Mouse (Mus musculus) midbrain, embryonic 15.5 days (tissue): ENCODE data around the gene Syde2. TPM values are rescaled to one million over a fixed set of nuclear protein-coding genes. Genes with fewer than 3 reads are reported as not detected.
A peak's percentile ranks its signal among the peaks of the same experiment; 100 is the strongest.

Experiments
- ATAC-seq: fragments of 200-750 bp; cut with Nextera tagmentation; replicated peaks from 2 replicates; pipeline ENCODE4 v1.8.0; 2017; ENCODE audit warnings: moderate TSS enrichment
- H3K27ac ChIP-seq: fragments of 300-500 bp; sonication (generic); 2 replicates; pipeline ENCODE4 v1.5.1; 2015; ENCODE audit warnings: mild to moderate bottlenecking, inconsistent platforms
- H3K27me3 ChIP-seq: fragments of 300-500 bp; sonication (generic); replicated peaks from 2 replicates; pipeline ENCODE4 v1.6.1; 2015; ENCODE audit warnings: inconsistent platforms
- H3K36me3 ChIP-seq: fragments of 300-500 bp; sonication (generic); replicated peaks from 2 replicates; pipeline ENCODE4 v1.6.1; 2015; ENCODE audit warnings: inconsistent platforms
- H3K4me1 ChIP-seq: fragments of 300-500 bp; sonication (generic); 2 replicates; pipeline ENCODE4 v1.6.1; 2015; ENCODE audit warnings: inconsistent platforms
- H3K4me2 ChIP-seq: fragments of 300-500 bp; sonication (generic); 2 replicates; pipeline ENCODE4 v1.6.1; 2015; ENCODE audit warnings: inconsistent platforms, mild to moderate bottlenecking, moderate library complexity
- H3K4me3 ChIP-seq: fragments of 300-500 bp; sonication (generic); 2 replicates; pipeline ENCODE4 v1.5.1; 2015; ENCODE audit warnings: mild to moderate bottlenecking, inconsistent platforms
- H3K9ac ChIP-seq: fragments of 300-500 bp; sonication (generic); 2 replicates; pipeline ENCODE4 v1.6.1; 2015; ENCODE audit warnings: mild to moderate bottlenecking, inconsistent platforms
- H3K9me3 ChIP-seq: fragments of 300-500 bp; sonication (generic); 2 replicates; pipeline ENCODE4 v1.6.1; 2016; ENCODE audit warnings: inconsistent platforms
- WGBS: fragments of 180-500 bp; shearing (Covaris S2); methylation state at CpG from one replicate; pipeline ENCODE4 v1.1.7; 2015; ENCODE audit warnings: mixed read lengths; 5-methylcytosine and 5-hydroxymethylcytosine counted together
- polyA plus RNA-seq: library from polyadenylated mRNA; unstranded; fragments of >200 nt; fragmentation: Nextera tagmentation; extraction: Ambion mirVana; gene quantifications from 2 replicates; pipeline ENCODE4 v1.2.1, GENCODE M21; 2015

Gene Syde2
- polyA plus RNA-seq, 1 experiment from 2014 or later: 0.74 TPM

DNA sequence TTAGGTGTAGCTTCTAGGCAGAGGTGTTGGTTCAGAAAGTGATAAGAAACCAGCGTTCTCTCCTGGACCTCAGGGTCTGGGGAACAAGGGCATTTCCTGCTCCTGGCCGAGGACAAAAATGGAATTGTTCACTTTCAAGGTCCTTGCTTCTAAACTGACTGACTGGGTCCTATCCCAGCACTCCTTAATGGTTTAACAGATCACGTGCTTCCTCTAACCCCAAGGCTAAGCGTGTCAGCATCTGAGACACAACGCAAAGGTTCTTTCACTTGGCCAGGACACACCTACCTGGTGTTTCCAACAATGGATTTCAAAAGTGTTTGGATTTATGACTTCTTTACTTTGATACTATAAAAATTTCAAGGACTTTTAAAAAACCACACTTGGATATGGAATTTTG, 62.3 kb downstream of the Syde2 start:
- Histone ChIP-seq H3K4me3 (no peak overlapping the region), H3K4me1 (peaks cover 10% of the 10 kb centered on the region), H3K4me2 (no peak overlapping the region), H3K27ac (no peak overlapping the region), H3K9ac (no peak overlapping the region), H3K36me3 (no peaks in the 10 kb centered on the region), H3K27me3 (no peaks in the 10 kb centered on the region), H3K9me3 (no peaks in the 10 kb centered on the region)
- no peak for ATAC-seq
- WGBS: 92% methylated on average over 5 of the region's 5 CpGs

DNA sequence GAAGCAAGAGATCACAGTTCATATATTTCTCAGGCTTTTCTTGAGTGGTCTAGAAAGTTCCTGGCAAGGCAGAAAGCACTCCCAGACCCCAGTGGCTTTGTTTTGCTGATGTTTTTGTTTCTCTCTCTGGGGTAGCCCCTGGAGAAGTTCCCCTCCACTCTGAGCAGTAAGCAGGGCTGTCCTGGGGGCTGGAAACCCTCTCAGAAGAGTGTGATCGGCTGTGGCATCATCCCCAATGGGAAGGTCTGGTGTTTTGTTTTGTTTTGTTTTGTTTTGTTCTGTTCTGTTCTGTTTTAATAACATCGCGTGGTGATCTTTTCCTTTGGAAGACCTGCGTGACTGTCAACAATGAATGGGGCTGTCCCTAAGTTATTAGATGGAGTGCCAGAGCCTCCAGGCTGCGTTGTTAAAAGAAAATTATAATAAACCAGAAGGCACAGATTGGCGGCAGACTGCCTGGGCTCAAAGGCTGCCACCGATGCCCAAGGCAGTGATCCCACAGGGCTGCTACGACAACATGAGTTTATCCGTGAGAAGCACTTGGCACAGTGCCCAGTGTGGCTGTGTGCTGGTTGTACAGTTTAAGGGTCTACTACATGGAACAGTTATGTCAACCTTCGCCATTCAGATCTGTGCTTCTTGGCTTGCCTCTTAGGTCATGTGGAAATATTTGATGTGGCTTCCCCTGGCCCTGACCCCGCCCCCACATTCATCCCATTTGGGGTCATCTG, 63.8 kb downstream of the Syde2 start:
- Histone ChIP-seq H3K4me2 (peak overlapping the region; percentile 22; the same call in 1 of the 2 replicates), H3K27ac (peak overlapping the region; percentile 38; the same call in 1 of the 2 replicates), H3K36me3 (no peaks in the 10 kb centered on the region), H3K4me3 (no peak overlapping the region), H3K9ac (no peak overlapping the region), H3K9me3 (no peaks in the 10 kb centered on the region), H3K27me3 (no peaks in the 10 kb centered on the region), H3K4me1 (peaks cover 10% of the 10 kb centered on the region)
- 28% methylated on average over 11 of the region's 11 CpGs for WGBS
- ATAC-seq: peak; percentile 90

DNA sequence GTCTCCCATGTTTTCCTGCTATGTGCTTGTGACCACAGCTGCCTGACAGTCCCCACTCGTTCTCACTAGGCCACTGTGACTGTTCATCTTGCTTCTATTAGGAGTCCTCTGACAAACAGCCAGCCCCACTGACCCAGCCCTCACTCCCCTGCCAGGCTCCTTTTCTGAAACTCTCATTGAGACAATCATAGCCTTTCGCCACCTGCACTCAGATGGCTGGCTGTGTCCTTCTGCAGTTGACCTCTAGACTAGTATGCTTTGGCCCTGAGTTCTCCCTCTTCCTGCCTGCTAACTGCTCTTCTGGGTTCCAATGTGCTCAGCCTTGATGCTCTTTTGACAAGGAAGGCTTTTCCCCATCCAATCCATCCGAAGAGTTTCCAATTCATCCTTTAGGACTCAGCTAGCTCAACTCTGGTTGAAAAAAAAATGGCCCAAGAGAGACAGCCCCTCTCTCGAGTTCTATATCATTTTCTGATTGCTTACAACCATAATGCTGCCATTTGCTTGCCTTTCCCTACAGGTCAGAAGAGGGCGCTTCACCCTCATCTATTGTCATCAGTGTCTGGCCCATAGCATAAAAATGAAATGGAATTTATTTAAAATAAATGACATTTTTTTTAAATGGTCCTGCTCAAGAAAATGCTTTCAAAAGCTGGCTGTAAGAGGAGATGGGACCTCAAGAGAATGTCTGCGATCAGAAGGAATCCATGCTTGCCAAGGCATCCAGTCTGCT, 65.6 kb downstream of the Syde2 start:
- Histone ChIP-seq H3K9me3 (no peaks in the 10 kb centered on the region), H3K4me2 (no peak overlapping the region), H3K27me3 (0 out of 2 replicates have a peak, but pooled peaks cover 3% of the 10 kb centered on the region), H3K36me3 (no peaks in the 10 kb centered on the region), H3K4me1 (peaks cover 10% of the 10 kb centered on the region), H3K4me3 (no peak overlapping the region), H3K27ac (no peak overlapping the region), H3K9ac (no peak overlapping the region)
- ATAC-seq: no peak
- WGBS: 69% methylated on average over 6 of the region's 6 CpGs

GRCm38 (mm10) chr3:146053873-146054272, 66.2 kb downstream of the Syde2 start:
- H3K4me3 ChIP-seq: no peak overlapping the region
- ATAC-seq: no peak
- 0 out of 2 replicates have a peak, but pooled peaks cover 3% of the 10 kb centered on the region for H3K27me3 ChIP-seq
- 82% methylated on average over 2 of the region's 2 CpGs for WGBS
- no peaks in the 10 kb centered on the region for H3K36me3 ChIP-seq
- H3K4me2 ChIP-seq: no peak overlapping the region
- no peak overlapping the region for H3K9ac ChIP-seq
- H3K4me1 ChIP-seq: peaks cover 10% of the 10 kb centered on the region
- no peak overlapping the region for H3K27ac ChIP-seq
- H3K9me3 ChIP-seq: no peaks in the 10 kb centered on the region

- H3K4me1 ChIP-seq: peaks cover 3% of the 10 kb centered on the region; the same call in 1 of the 2 replicates
- no peak overlapping the region for H3K4me2 ChIP-seq
- 0 out of 2 replicates have a peak, but pooled peaks cover 3% of the 10 kb centered on the region for H3K27me3 ChIP-seq
- H3K9ac ChIP-seq: no peak overlapping the region
- no peak overlapping the region for H3K4me3 ChIP-seq
- no peaks in the 10 kb centered on the region for H3K9me3 ChIP-seq
- H3K36me3 ChIP-seq: no peaks in the 10 kb centered on the region
- no peak for ATAC-seq
- no peak overlapping the region for H3K27ac ChIP-seq
- 84% methylated on average over 7 of the region's 7 CpGs for WGBS
Observed at GRCm38 (mm10) chr3:146057131-146057530, 69.5 kb downstream of the Syde2 start.

DNA sequence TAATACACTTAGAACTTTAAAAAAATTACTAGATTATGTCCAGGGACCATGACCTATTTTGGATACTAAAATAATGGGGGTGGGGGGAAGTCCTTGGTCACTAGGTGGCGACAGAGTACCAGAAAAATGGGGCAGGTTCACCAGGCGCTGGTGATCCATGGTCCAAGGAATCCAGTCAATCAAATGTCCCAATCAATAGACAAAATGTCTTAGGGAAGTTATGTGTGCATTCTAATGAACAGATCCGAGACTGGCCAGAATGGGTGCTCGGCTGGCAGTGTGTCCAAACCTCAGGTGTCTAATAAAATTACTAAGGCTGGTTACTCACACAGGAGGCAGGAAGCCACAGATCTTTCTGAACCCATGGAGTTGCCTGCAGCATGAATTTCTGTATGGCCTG, 70.6 kb downstream of the Syde2 start:
- H3K9ac ChIP-seq: no peak overlapping the region
- H3K4me1 ChIP-seq: no peaks in the 10 kb centered on the region
- WGBS: 13% methylated on average over 4 of the region's 4 CpGs
- H3K9me3 ChIP-seq: no peaks in the 10 kb centered on the region
- ATAC-seq: no peak
- no peak overlapping the region for H3K27ac ChIP-seq
- no peak overlapping the region for H3K4me2 ChIP-seq
- no peaks in the 10 kb centered on the region for H3K36me3 ChIP-seq
- no peak overlapping the region for H3K4me3 ChIP-seq
- 0 out of 2 replicates have a peak, but pooled peaks cover 3% of the 10 kb centered on the region for H3K27me3 ChIP-seq

DNA sequence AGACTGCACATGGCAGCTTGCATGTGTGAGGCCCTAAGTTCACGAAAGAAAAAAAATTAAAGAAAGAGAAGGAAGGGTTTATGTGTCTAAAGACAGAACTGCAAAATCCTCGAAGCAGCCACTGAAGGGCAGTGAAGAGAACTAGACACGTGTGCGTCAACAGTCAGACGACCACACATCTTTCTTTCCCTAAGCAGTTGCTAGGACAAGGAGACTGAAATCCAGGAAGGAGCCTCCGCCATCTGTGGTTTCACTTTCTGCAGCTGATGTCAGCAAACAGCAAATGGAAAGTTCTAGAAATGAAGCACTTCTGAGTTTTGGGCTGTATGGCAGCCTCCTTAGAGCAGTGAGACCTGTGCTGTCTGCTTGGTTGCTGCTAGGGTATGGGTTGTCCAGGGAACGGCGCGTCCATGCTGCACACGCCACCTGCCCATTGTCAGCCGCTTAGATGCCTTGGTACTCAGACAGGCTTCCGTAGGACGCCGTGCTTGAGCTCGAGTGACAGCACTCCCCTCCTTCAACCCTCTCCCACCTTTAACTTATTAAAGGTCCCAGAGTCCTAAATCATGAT, 71.8 kb downstream of the Syde2 start:
- no peaks in the 10 kb centered on the region for H3K4me1 ChIP-seq
- WGBS: 81% methylated on average over 15 of the region's 15 CpGs
- no peak overlapping the region for H3K9ac ChIP-seq
- H3K9me3 ChIP-seq: no peaks in the 10 kb centered on the region
- ATAC-seq: no peak
- no peaks in the 10 kb centered on the region for H3K36me3 ChIP-seq
- no peak overlapping the region for H3K4me3 ChIP-seq
- no peak overlapping the region for H3K27ac ChIP-seq
- no peak overlapping the region for H3K4me2 ChIP-seq
- H3K27me3 ChIP-seq: 0 out of 2 replicates have a peak, but pooled peaks cover 3% of the 10 kb centered on the region

GRCm38 (mm10) chr3:146063146-146063545, 75.5 kb downstream of the Syde2 start:
- Histone ChIP-seq H3K27ac (no peak overlapping the region), H3K27me3 (no peaks in the 10 kb centered on the region), H3K36me3 (no peaks in the 10 kb centered on the region), H3K4me2 (no peak overlapping the region), H3K4me1 (no peaks in the 10 kb centered on the region), H3K4me3 (no peak overlapping the region), H3K9ac (no peak overlapping the region), H3K9me3 (no peaks in the 10 kb centered on the region)
- 90% methylated on average over 11 of the region's 11 CpGs for WGBS
- no peak for ATAC-seq

- WGBS: 91% methylated on average over 4 of the region's 4 CpGs
- Histone ChIP-seq H3K27ac (no peak overlapping the region), H3K4me3 (no peak overlapping the region), H3K27me3 (no peaks in the 10 kb centered on the region), H3K9me3 (no peaks in the 10 kb centered on the region), H3K4me2 (no peak overlapping the region), H3K9ac (no peak overlapping the region), H3K36me3 (no peaks in the 10 kb centered on the region), H3K4me1 (no peaks in the 10 kb centered on the region)
- ATAC-seq: no peak
Observed at GRCm38 (mm10) chr3:146069276-146069675, 81.6 kb downstream of the Syde2 start.

Other genes with a start within 250 kb of the Syde2 start
- gene Ddah1, start 229.2 kb upstream of the Syde2 start, polyA plus RNA-seq: 135 and 137 TPM in 2 replicates
- 30.9 and 32.4 TPM in 2 replicates for gene Bcl10, start 65.1 kb upstream of the Syde2 start, polyA plus RNA-seq
- gene 2410004B18Rik, start 49.9 kb upstream of the Syde2 start, polyA plus RNA-seq: 78.6 and 85.6 TPM in 2 replicates
- 1.3 and 1.6 TPM in 2 replicates for gene Wdr63, start 120.3 kb downstream of the Syde2 start, polyA plus RNA-seq
- 0.20 and 0.44 TPM in 2 replicates for gene Mcoln3, start 129.6 kb downstream of the Syde2 start, polyA plus RNA-seq
- gene Mcoln2, start 162.0 kb downstream of the Syde2 start, polyA plus RNA-seq: 0.13 and 0.18 TPM in 2 replicates
- gene Lpar3, start 233.1 kb downstream of the Syde2 start, polyA plus RNA-seq: 0.22 and 0.61 TPM in 2 replicates